Mouse (Mus musculus) intestine, embryonic 15.5 days (tissue): ENCODE measurements at regions not wholly inside any gene's neighbourhood (a gene's known extent, or its start where the extent isn't known, plus 50 kb on each side); places are given as distances from the start of the nearest gene placed in this dataset.
"Not testable (repeated sequence)": the region's sequence is repeated elsewhere in the genome, so short reads cannot be mapped to it uniquely, and the experiment has no call there.

Experiments
- ATAC-seq: fragments of 200-750 bp; cut with Nextera tagmentation; 2 replicates; pipeline ENCODE4 v1.8.0; 2017; ENCODE audit warnings: moderate TSS enrichment, moderate library complexity
- H3K27ac ChIP-seq: fragments of 300-500 bp; sonication (generic); 2 replicates; pipeline ENCODE4 v1.5.1; 2015; ENCODE audit warnings: mild to moderate bottlenecking, inconsistent platforms
- H3K27me3 ChIP-seq: fragments of 300-500 bp; sonication (generic); replicated peaks from 2 replicates; pipeline ENCODE4 v1.6.1; 2015; ENCODE audit warnings: inconsistent platforms
- H3K36me3 ChIP-seq: fragments of 300-500 bp; sonication (generic); 2 replicates; pipeline ENCODE4 v1.6.1; 2015; ENCODE audit warnings: inconsistent platforms
- H3K4me1 ChIP-seq: fragments of 300-500 bp; sonication (generic); replicated peaks from 2 replicates; pipeline ENCODE4 v1.6.1; 2015; ENCODE audit warnings: inconsistent platforms
- H3K4me2 ChIP-seq: fragments of 300-500 bp; sonication (generic); replicated peaks from 2 replicates; pipeline ENCODE4 v1.6.1; 2015; ENCODE audit warnings: mild to moderate bottlenecking, inconsistent platforms
- H3K4me3 ChIP-seq: fragments of 300-500 bp; sonication (generic); replicated peaks from 2 replicates; pipeline ENCODE4 v1.5.1; 2015; ENCODE audit warnings: inconsistent platforms
- H3K9ac ChIP-seq: fragments of 300-500 bp; sonication (generic); 2 replicates; pipeline ENCODE4 v1.6.1; 2015; ENCODE audit warnings: inconsistent platforms
- H3K9me3 ChIP-seq: fragments of 300-500 bp; sonication (generic); 2 replicates; pipeline ENCODE4 v1.6.1; 2016; ENCODE audit warnings: inconsistent platforms
- WGBS: fragments of 180-500 bp; shearing (Covaris S2); methylation state at CpG from one replicate; pipeline ENCODE4 v1.1.7; 2015; 5-methylcytosine and 5-hydroxymethylcytosine counted together

DNA sequence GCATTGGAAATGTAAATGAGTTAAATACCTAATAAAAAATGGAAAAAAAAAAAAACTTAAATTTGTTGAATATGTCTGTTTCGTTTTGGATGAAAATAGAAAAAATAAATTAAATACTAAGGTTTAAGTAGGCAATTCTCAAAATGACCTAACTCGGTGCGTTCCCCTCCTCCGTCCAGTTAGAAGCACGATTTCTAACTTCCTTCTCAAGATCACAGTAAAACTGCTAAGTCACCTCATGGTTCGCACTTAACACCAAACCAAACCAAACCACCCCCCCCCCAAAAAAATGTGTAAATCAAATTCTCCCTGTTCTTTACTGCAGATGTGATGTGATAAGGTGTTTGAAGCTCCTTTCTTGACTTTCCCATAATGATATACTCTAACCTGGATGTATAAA is 296.8 kb downstream of the Rprm start:
- ATAC-seq, H3K27me3 ChIP-seq, H3K27ac ChIP-seq, H3K36me3 ChIP-seq, H3K9ac ChIP-seq, H3K4me2 ChIP-seq, H3K4me3 ChIP-seq, H3K4me1 ChIP-seq, H3K9me3 ChIP-seq: not testable (repeated sequence)
- WGBS, result 77% methylated on average over 2 of the region's 6 CpGs

- no peaks in the 10 kb centered on the region for H3K36me3 ChIP-seq
- H3K27ac ChIP-seq, result no peak overlapping the region
- no peaks in the 10 kb centered on the region for H3K4me1 ChIP-seq
- no peaks in the 10 kb centered on the region for H3K27me3 ChIP-seq
- WGBS, result 80% methylated on average over 1 of the region's 1 CpGs
- no peak for ATAC-seq
- no peak overlapping the region for H3K4me3 ChIP-seq
- no peak overlapping the region for H3K9ac ChIP-seq
- H3K4me2 ChIP-seq, result no peak overlapping the region
- no peaks in the 10 kb centered on the region for H3K9me3 ChIP-seq
These were observed 288.7 kb downstream of the Rprm start for GRCm38 (mm10) chr2:53796605-53797004.

DNA sequence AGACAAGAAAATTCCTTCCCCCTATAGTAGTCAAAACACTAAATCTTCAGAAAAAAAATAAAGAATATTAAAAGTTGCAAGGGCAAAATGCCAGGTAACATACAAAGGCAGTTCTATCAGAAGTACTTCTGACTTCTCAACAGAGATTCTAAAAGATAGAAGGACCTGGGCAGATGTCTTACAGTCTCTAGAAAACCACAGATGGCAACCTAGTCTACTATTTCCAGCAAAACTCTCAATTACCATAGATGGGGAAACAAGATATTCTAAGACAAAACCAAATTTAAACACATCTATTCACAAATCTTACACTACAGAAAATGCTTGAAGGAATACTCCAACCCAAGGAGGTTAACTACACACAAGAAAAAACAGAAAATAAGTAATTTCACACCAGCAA is 281.7 kb downstream of the Rprm start:
- no peaks in the 10 kb centered on the region for H3K36me3 ChIP-seq
- no peak overlapping the region for H3K27ac ChIP-seq
- no peak overlapping the region for H3K9ac ChIP-seq
- H3K4me3 ChIP-seq, result no peak overlapping the region
- H3K9me3 ChIP-seq, result no peaks in the 10 kb centered on the region
- ATAC-seq, result no peak
- H3K4me2 ChIP-seq, result no peak overlapping the region
- no peaks in the 10 kb centered on the region for H3K4me1 ChIP-seq
- H3K27me3 ChIP-seq, result no peaks in the 10 kb centered on the region

- no peaks in the 10 kb centered on the region for H3K27me3 ChIP-seq
- ATAC-seq, result no peak
- H3K9me3 ChIP-seq, result no peaks in the 10 kb centered on the region
- no peak overlapping the region for H3K4me3 ChIP-seq
- H3K27ac ChIP-seq, result no peak overlapping the region
- no peaks in the 10 kb centered on the region for H3K36me3 ChIP-seq
- no peak overlapping the region for H3K4me2 ChIP-seq
- H3K9ac ChIP-seq, result no peak overlapping the region
- no peaks in the 10 kb centered on the region for H3K4me1 ChIP-seq
- 58% methylated on average over 1 of the region's 1 CpGs for WGBS
These were observed 234.4 kb downstream of the Rprm start for GRCm38 (mm10) chr2:53850815-53851528.
